Mouse (Mus musculus): ENCODE results near the gene Tnfrsf1a.

Gene Tnfrsf1a

GRCm38 (mm10) chr6:125352046-125352384, 2.9 kb downstream of the Tnfrsf1a start:
- intact Hi-C loops (cut with DNase I), result loop anchor here (5.0 to 10.0 kb wide), 2 partner anchors 40 to 207 kb away; partner anchors contain the start of genes Iffo1 and Ltbr

- intact Hi-C loops (cut with DNase I), result loop anchor here (5.0 to 10.0 kb wide), 2 partner anchors 41 to 208 kb away; partner anchors contain the start of genes Iffo1 and Ltbr
Measured at GRCm38 (mm10) chr6:125352811-125353210, 3.6 kb downstream of the Tnfrsf1a start.

GRCm38 (mm10) chr6:125353221-125353620, 4.1 kb downstream of the Tnfrsf1a start:
- intact Hi-C loops (cut with DNase I), result loop anchor here (5.0 to 10.0 kb wide), 2 partner anchors 41 to 208 kb away; partner anchors contain the start of genes Iffo1 and Ltbr

- intact Hi-C loops (cut with DNase I), result loop anchor here (5.0 to 10.0 kb wide), 2 partner anchors 41 to 209 kb away; partner anchors contain the start of genes Iffo1 and Ltbr
Measured at GRCm38 (mm10) chr6:125353655-125354054, 4.5 kb downstream of the Tnfrsf1a start.

- intact Hi-C loops (cut with DNase I), result loop anchor here (5.0 to 10.0 kb wide), 2 partner anchors 42 to 210 kb away; partner anchors contain the start of genes Iffo1 and Ltbr
Measured at GRCm38 (mm10) chr6:125354352-125355151, 5.4 kb downstream of the Tnfrsf1a start.

GRCm38 (mm10) chr6:125355197-125355741, 6.1 kb downstream of the Tnfrsf1a start:
- intact Hi-C loops (cut with DNase I), result loop anchor here (10.0 kb wide), 1 partner anchor 210 kb away; the partner anchor contains the start of gene Iffo1

- intact Hi-C loops (cut with DNase I), result loop anchor here (10.0 kb wide), 1 partner anchor 211 kb away; the partner anchor contains the start of gene Iffo1
Measured at GRCm38 (mm10) chr6:125356264-125356663, 7.1 kb downstream of the Tnfrsf1a start.

GRCm38 (mm10) chr6:125357334-125357733, 8.2 kb downstream of the Tnfrsf1a start:
- intact Hi-C loops (cut with DNase I), result loop anchor here (10.0 kb wide), 1 partner anchor 213 kb away; the partner anchor contains the start of gene Iffo1

- intact Hi-C loops (cut with DNase I), result loop anchor here (5.0 to 10.0 kb wide), 2 partner anchors 33 to 215 kb away; partner anchors contain the start of gene Iffo1
Measured at GRCm38 (mm10) chr6:125359999-125360398, 10.8 kb downstream of the Tnfrsf1a start.

GRCm38 (mm10) chr6:125360846-125361245, 11.7 kb downstream of the Tnfrsf1a start:
- intact Hi-C loops (cut with DNase I), result loop anchor here (5.0 kb wide), 1 partner anchor 34 kb away; no protein-coding TSS in a partner anchor

GRCm38 (mm10) chr6:125361467-125362291, 12.5 kb downstream of the Tnfrsf1a start:
- intact Hi-C loops (cut with DNase I), result loop anchor here (5.0 kb wide), 1 partner anchor 34 kb away; no protein-coding TSS in a partner anchor

- intact Hi-C loops (cut with DNase I), result loop anchor here (5.0 kb wide), 1 partner anchor 36 kb away; no protein-coding TSS in a partner anchor
Measured at GRCm38 (mm10) chr6:125363021-125363420, 13.9 kb downstream of the Tnfrsf1a start.

- intact Hi-C loops (cut with DNase I), result loop anchor here (5.0 kb wide), 1 partner anchor 36 kb away; no protein-coding TSS in a partner anchor
Measured at GRCm38 (mm10) chr6:125363451-125364242, 14.5 kb downstream of the Tnfrsf1a start.

GRCm38 (mm10) chr6:125364448-125364847, 15.3 kb downstream of the Tnfrsf1a start:
- intact Hi-C loops (cut with DNase I), result loop anchor here (5.0 kb wide), 1 partner anchor 37 kb away; no protein-coding TSS in a partner anchor

- intact Hi-C loops (cut with DNase I), result no loop called here
Measured at GRCm38 (mm10) chr6:125365522-125365921, 16.4 kb downstream of the Tnfrsf1a start.

- intact Hi-C loops (cut with DNase I), result loop anchor here (2.0 kb wide), 1 partner anchor 91 kb away; no protein-coding TSS in a partner anchor
Measured at GRCm38 (mm10) chr6:125366133-125366532, 17.0 kb downstream of the Tnfrsf1a start.

- intact Hi-C loops (cut with DNase I), result loop anchor here (2.0 kb wide), 1 partner anchor 93 kb away; no protein-coding TSS in a partner anchor
Measured at GRCm38 (mm10) chr6:125367758-125368371, 18.7 kb downstream of the Tnfrsf1a start.

- intact Hi-C loops (cut with DNase I), result no loop called here
Measured at GRCm38 (mm10) chr6:125377042-125377441, 27.9 kb downstream of the Tnfrsf1a start.
